Mouse (Mus musculus): ENCODE measurements around the gene Tfam. TPM values are rescaled to one million over a fixed set of nuclear protein-coding genes. Genes with fewer than 3 reads are reported as not detected.

The Tfam gene
- polyA plus RNA-seq, 1 experiment from 2014 or later, result 33.4 TPM

DNA sequence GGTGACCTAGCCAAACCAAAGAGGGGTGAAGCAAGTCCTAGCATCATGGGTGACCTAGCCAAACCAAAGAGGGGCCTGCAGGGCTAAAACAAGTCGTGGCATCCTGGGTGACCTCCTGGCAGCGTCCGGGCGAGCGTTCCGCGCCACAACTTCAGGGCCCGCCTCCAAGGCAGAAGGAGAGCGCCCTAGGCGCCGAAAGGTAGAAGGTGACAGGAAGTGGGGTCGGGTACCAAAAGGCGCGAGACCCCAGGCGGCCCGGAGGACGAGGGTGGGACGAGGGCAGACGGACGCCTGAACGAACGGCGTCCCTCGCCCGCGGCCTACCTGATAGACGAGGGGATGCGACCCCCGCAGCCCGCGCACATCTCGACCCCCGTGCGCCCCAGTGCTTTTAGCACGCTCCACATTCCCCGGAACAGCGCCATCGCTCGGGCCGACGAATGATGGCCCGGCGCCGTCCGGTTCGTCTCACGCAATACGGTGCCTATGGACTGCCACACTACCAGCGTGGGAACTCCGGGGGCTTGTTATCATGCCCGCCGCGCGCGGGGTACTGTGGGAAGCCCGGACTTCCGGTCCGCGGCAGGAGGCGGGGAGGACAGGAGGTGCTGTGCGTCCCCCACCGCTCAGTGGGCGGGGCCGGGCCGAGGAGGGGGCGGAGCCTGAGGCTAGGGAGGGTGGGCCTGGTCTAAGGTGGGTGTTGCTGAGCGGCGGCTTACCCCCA is 402 bp downstream of the Tfam start:
- Histone ChIP-seq H3K4me1 (ENCODE audit: insufficient read depth) (peaks cover 13% of the 10 kb centered on the region), H3K27ac (ENCODE audit: low read depth) (peak overlapping the region; percentile 90), H3K4me2 (ENCODE audit: low read depth, low read length) (peak overlapping the region; percentile 82), H3K27me3 (ENCODE audit: insufficient read depth, low read length) (no peaks in the 10 kb centered on the region), H3K9ac (replicated peaks) (peak overlapping the region; percentile 89), H3K4me3 (ENCODE audit: low read depth, low read length) (peak overlapping the region; percentile 98), H3K36me3 (replicated peaks; ENCODE audit: insufficient read depth, low read length) (peaks cover 16% of the 10 kb centered on the region), H3K9me3 (ENCODE audit: low read length) (no peaks in the 10 kb centered on the region)
- DNase-seq, result peak; percentile 97
- peak; percentile 97 for ATAC-seq
- TF ChIP-seq EP300 (IDR thresholded peaks at IDR 0.05; ENCODE audit: low read depth), result no peak
- TF ChIP-seq CTCF (IDR thresholded peaks at IDR 0.05; ENCODE audit: low read depth), result peak; percentile 43
- WGBS (ENCODE audit: insufficient replicate concordance), result under 1% methylated on average over 62 of the region's 68 CpGs

DNA sequence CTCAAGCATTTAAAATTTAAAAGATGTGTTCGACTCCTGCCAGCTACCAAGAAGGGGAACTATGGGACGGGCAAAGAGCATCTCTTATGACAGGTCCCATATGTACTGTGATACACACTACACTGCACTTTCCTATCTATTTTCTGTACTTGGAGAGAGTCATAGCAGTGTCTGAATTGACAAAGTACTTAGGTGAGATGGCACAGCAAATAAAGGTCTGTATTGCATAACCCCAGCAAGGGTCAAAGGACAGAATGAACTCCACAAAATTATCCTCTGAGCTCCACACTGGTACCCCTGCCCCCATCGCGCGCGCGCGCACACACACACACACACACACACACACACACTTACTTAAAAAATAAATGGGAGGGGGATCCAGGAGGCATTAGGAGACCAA is 4.0 kb downstream of the Tfam start:
- TF ChIP-seq CTCF (IDR thresholded peaks at IDR 0.05; ENCODE audit: low read depth) (no peak), EP300 (IDR thresholded peaks at IDR 0.05; ENCODE audit: low read depth) (no peak)
- H3K27ac ChIP-seq (ENCODE audit: low read depth), result no peak overlapping the region
- DNase-seq (peak; percentile 37), ATAC-seq (peak; percentile 40)
- peaks cover 32% of the 10 kb centered on the region for H3K36me3 ChIP-seq (replicated peaks; ENCODE audit: insufficient read depth, low read length)
- H3K9ac ChIP-seq (replicated peaks), result no peak overlapping the region
- peaks cover 13% of the 10 kb centered on the region for H3K4me1 ChIP-seq (ENCODE audit: insufficient read depth)
- WGBS (ENCODE audit: insufficient replicate concordance), result 76% methylated on average over 8 of the region's 8 CpGs
- H3K9me3 ChIP-seq (ENCODE audit: low read length), result no peaks in the 10 kb centered on the region
- H3K4me2 ChIP-seq (ENCODE audit: low read depth, low read length), result no peak overlapping the region
- H3K27me3 ChIP-seq (ENCODE audit: insufficient read depth, low read length), result no peaks in the 10 kb centered on the region
- no peak overlapping the region for H3K4me3 ChIP-seq (ENCODE audit: low read depth, low read length)

GRCm38 (mm10) chr10:71225894-71226293 is 12.2 kb downstream of the Tfam start:
- Histone ChIP-seq H3K9ac (replicated peaks) (no peak overlapping the region), H3K9me3 (ENCODE audit: low read length) (no peaks in the 10 kb centered on the region), H3K4me1 (ENCODE audit: insufficient read depth) (no peaks in the 10 kb centered on the region), H3K27ac (ENCODE audit: low read depth) (no peak overlapping the region), H3K27me3 (ENCODE audit: insufficient read depth, low read length) (no peaks in the 10 kb centered on the region), H3K36me3 (replicated peaks; ENCODE audit: insufficient read depth, low read length) (peaks cover 39% of the 10 kb centered on the region), H3K4me2 (ENCODE audit: low read depth, low read length) (no peak overlapping the region), H3K4me3 (ENCODE audit: low read depth, low read length) (no peak overlapping the region)
- 35% methylated on average over 7 of the region's 7 CpGs for WGBS (ENCODE audit: insufficient replicate concordance)
- no peak for ATAC-seq
- no peak for TF ChIP-seq EP300 (IDR thresholded peaks at IDR 0.05; ENCODE audit: low read depth)
- peak; percentile 88 for TF ChIP-seq CTCF (IDR thresholded peaks at IDR 0.05; ENCODE audit: low read depth)
- peak; percentile 83 for DNase-seq

DNA sequence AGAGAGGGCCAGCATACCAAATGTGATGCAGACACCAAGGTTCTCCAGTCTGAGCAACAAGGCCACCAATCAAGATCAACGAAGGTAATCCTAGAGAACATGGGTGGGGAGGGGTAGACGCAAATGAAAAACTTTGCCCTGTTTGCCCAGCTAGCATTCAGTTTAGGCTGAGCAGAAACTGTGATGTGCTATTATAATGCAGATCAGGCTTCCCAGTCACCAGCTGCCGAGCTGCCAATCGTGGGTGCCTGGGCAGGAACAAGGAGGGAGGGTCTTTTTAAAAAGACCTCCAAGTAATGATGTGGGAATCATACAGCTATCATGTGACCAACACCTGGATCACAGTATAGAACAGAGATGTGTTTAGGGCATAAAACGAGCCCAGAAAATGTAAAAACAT is 15.0 kb downstream of the Tfam start:
- WGBS (ENCODE audit: insufficient replicate concordance), result 87% methylated on average over 5 of the region's 5 CpGs

GRCm38 (mm10) chr10:71222639-71223038 is 15.4 kb downstream of the Tfam start:
- H3K36me3 ChIP-seq (replicated peaks; ENCODE audit: insufficient read depth, low read length), result peaks cover 17% of the 10 kb centered on the region
- H3K9me3 ChIP-seq (ENCODE audit: low read length), result no peaks in the 10 kb centered on the region
- H3K4me1 ChIP-seq (ENCODE audit: insufficient read depth), result no peaks in the 10 kb centered on the region
- no peaks in the 10 kb centered on the region for H3K27me3 ChIP-seq (ENCODE audit: insufficient read depth, low read length)
- no peak overlapping the region for H3K9ac ChIP-seq (replicated peaks)
- no peak overlapping the region for H3K27ac ChIP-seq (ENCODE audit: low read depth)
- no peak for ATAC-seq
- no peak overlapping the region for H3K4me3 ChIP-seq (ENCODE audit: low read depth, low read length)
- TF ChIP-seq EP300 (IDR thresholded peaks at IDR 0.05; ENCODE audit: low read depth) (no peak), CTCF (IDR thresholded peaks at IDR 0.05; ENCODE audit: low read depth) (no peak)
- no peak overlapping the region for H3K4me2 ChIP-seq (ENCODE audit: low read depth, low read length)
- 83% methylated on average over 2 of the region's 2 CpGs for WGBS (ENCODE audit: insufficient replicate concordance)
- DNase-seq, result no peak

More for the DNA sequence above, 15.0 kb downstream of the Tfam start:
- ATAC-seq, result no peak
- Histone ChIP-seq H3K9me3 (ENCODE audit: low read length) (no peaks in the 10 kb centered on the region), H3K9ac (replicated peaks) (no peak overlapping the region), H3K36me3 (replicated peaks; ENCODE audit: insufficient read depth, low read length) (peaks cover 19% of the 10 kb centered on the region), H3K4me1 (ENCODE audit: insufficient read depth) (no peaks in the 10 kb centered on the region), H3K4me2 (ENCODE audit: low read depth, low read length) (no peak overlapping the region), H3K27ac (ENCODE audit: low read depth) (no peak overlapping the region), H3K4me3 (ENCODE audit: low read depth, low read length) (no peak overlapping the region), H3K27me3 (ENCODE audit: insufficient read depth, low read length) (no peaks in the 10 kb centered on the region)
- TF ChIP-seq CTCF (IDR thresholded peaks at IDR 0.05; ENCODE audit: low read depth) (no peak), EP300 (IDR thresholded peaks at IDR 0.05; ENCODE audit: low read depth) (no peak)
- DNase-seq, result no peak

- DNase-seq (peak; percentile 79), ATAC-seq (peak; percentile 62)
- H3K4me3 ChIP-seq (ENCODE audit: low read depth, low read length), result no peak overlapping the region
- H3K27me3 ChIP-seq (ENCODE audit: insufficient read depth, low read length), result no peaks in the 10 kb centered on the region
- H3K4me2 ChIP-seq (ENCODE audit: low read depth, low read length), result no peak overlapping the region
- H3K36me3 ChIP-seq (replicated peaks; ENCODE audit: insufficient read depth, low read length), result 0 out of 2 replicates have a peak, but pooled peaks cover 2% of the 10 kb centered on the region
- peak; percentile 84 for TF ChIP-seq CTCF (IDR thresholded peaks at IDR 0.05; ENCODE audit: low read depth)
- no peak for TF ChIP-seq EP300 (IDR thresholded peaks at IDR 0.05; ENCODE audit: low read depth)
- WGBS (ENCODE audit: insufficient replicate concordance), result 21% methylated on average over 8 of the region's 8 CpGs
- H3K4me1 ChIP-seq (ENCODE audit: insufficient read depth), result no peaks in the 10 kb centered on the region
- no peak overlapping the region for H3K27ac ChIP-seq (ENCODE audit: low read depth)
- no peaks in the 10 kb centered on the region for H3K9me3 ChIP-seq (ENCODE audit: low read length)
- no peak overlapping the region for H3K9ac ChIP-seq (replicated peaks)
These were observed 19.7 kb downstream of the Tfam start for GRCm38 (mm10) chr10:71218228-71218892.
